23 mouse cellular contexts compared by ENCODE assay signal in the genomic region with DNA sequence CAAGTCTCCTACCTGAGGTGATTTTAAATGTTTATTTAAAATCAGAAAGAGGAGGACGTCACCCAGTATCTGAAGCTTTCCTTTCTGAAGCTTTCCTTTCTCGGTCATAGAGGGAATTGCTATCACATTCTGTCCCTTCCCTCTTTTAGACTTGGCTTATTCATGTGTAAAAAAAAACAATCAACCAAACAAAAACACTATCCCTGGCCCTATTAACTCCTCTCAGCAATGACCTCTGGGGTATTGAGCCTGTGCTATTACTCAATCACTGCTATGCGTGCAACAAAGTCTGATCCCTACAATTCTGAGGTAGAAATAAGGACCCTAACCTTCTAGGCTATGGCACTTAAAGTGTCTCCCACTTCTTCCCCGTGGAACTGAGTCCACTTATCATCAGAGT.
"Had no signal": no experiment of that assay in that cellular context is flagged by ENCODE, and none has a peak within 500 bp of the region (broad histone marks: within the 10 kb centered on the region; RNA-seq: fewer than 3 reads in every experiment).

No protein-coding gene starts in this region.

- H3K4me1 ChIP-seq: embryonic facial prominence, embryonic 10.5 days; embryonic facial prominence, embryonic 12.5 days; embryonic facial prominence, embryonic 15.5 days; forebrain, embryonic 12.5 days; heart, embryonic 10.5 days had no signal

- H3K27ac ChIP-seq: embryonic facial prominence, embryonic 10.5 days; embryonic facial prominence, embryonic 12.5 days; embryonic facial prominence, embryonic 13.5 days; embryonic facial prominence, embryonic 15.5 days; forebrain, embryonic 10.5 days; forebrain, embryonic 12.5 days; forebrain, embryonic 13.5 days; forebrain, embryonic 15.5 days; gastrocnemius, adult 2 months; heart, adult 2 months; heart, embryonic 10.5 days had no signal

- H3K4me3 ChIP-seq: embryonic facial prominence, embryonic 10.5 days; embryonic facial prominence, embryonic 12.5 days; embryonic facial prominence, embryonic 13.5 days; embryonic facial prominence, embryonic 15.5 days; erythroblast, embryonic 14.5 days; forebrain, embryonic 10.5 days; forebrain, embryonic 12.5 days; forebrain, embryonic 13.5 days; forebrain, embryonic 15.5 days; gastrocnemius, adult 2 months; heart, adult 2 months; heart, embryonic 10.5 days had no signal

- H3K9me3 ChIP-seq: embryonic facial prominence, embryonic 10.5 days; embryonic facial prominence, embryonic 12.5 days; embryonic facial prominence, embryonic 13.5 days; embryonic facial prominence, embryonic 15.5 days; forebrain, embryonic 10.5 days; forebrain, embryonic 12.5 days; forebrain, embryonic 13.5 days; forebrain, embryonic 15.5 days; heart, embryonic 10.5 days had no signal

- H3K36me3 ChIP-seq: embryonic facial prominence, embryonic 10.5 days; embryonic facial prominence, embryonic 12.5 days; embryonic facial prominence, embryonic 13.5 days; embryonic facial prominence, embryonic 15.5 days; forebrain, embryonic 10.5 days; forebrain, embryonic 12.5 days; forebrain, embryonic 15.5 days; heart, embryonic 10.5 days had no signal

- DNase-seq: cerebellum, postnatal 10 days; cerebellum, postnatal 14 days; cerebellum, postnatal 25 days; cerebellum, postnatal 36 days; embryo, embryonic 11 days; gastrocnemius, adult 2 months; gastrocnemius, postnatal 10 days; gastrocnemius, postnatal 14 days; gastrocnemius, postnatal 25 days; gastrocnemius, postnatal 36 days; heart, adult 18-20 months; heart, adult 2 months had no signal

- H3K9ac ChIP-seq: embryonic facial prominence, embryonic 12.5 days; embryonic facial prominence, embryonic 13.5 days; embryonic facial prominence, embryonic 15.5 days; forebrain, embryonic 12.5 days; forebrain, embryonic 13.5 days; forebrain, embryonic 15.5 days; forebrain, postnatal 0 days had no signal
